Mouse (Mus musculus): ENCODE data around the gene Ccdc27.

GRCm38 (mm10) chr4:154081974-154082373 lies 39.5 kb upstream of the Ccdc27 start:
- TF ChIP-seq CTCF (conservative IDR thresholded peaks at IDR 0.05; ENCODE audit: low read length) (no peak), NANOG (IDR thresholded peaks at IDR 0.05; ENCODE audit: borderline replicate concordance, low read length) (no peak), POU5F1 (IDR thresholded peaks at IDR 0.05; ENCODE audit: borderline replicate concordance, low read length) (peak; percentile 8; the same call in 1 of the 2 replicates)

Measured in E14TG2a.4 (cell line).